Mouse (Mus musculus): ENCODE measurements at regions not wholly inside any gene's neighbourhood (a gene's known extent, or its start where the extent isn't known, plus 50 kb on each side); places are given as distances from the start of the nearest gene placed in this dataset.

GRCm38 (mm10) chr14:58543140-58543767 is 472.9 kb downstream of the Fgf9 start:
- WGBS (ENCODE audit: insufficient replicate concordance), result 69% methylated on average over 10 of the region's 10 CpGs
- no peak for ATAC-seq (ENCODE audit: insufficient read depth)

DNA sequence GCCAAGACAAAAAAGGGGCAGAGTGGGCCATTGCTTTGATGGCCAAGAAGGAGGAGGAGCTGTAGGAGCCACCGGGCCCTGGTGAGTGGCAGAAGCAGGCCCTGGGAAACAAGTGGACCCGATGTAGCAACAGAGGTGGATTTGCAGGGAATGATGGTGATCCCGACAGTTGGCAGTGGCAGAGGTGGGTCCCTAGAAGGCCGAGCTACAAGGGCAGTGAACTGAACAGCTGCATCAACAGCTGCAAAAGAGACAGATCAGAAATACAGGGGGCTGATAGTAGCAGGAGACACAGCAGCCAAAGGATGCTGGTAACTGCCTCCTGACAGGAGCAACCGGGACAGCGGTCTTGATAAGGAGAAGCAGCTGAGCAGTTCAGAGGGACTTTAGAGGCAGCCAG is 467.8 kb downstream of the Fgf9 start:
- TF ChIP-seq CTCF (IDR thresholded peaks at IDR 0.05; ENCODE audit: low read depth) (no peak), EP300 (IDR thresholded peaks at IDR 0.05; ENCODE audit: low read depth) (no peak)
- Histone ChIP-seq H3K27me3 (ENCODE audit: control insufficient read depth, insufficient read depth, low read length) (no peaks in the 10 kb centered on the region), H3K4me1 (replicated peaks; ENCODE audit: control insufficient read depth in 2 of 2, insufficient read depth in 2 of 2, low read length in 1 of 2) (no peaks in the 10 kb centered on the region), H3K9me3 (ENCODE audit: control insufficient read depth, low read length) (no peaks in the 10 kb centered on the region), H3K9ac (replicated peaks) (no peak overlapping the region), H3K36me3 (replicated peaks; ENCODE audit: control insufficient read depth, insufficient read depth, low read depth) (no peaks in the 10 kb centered on the region), H3K27ac (no peak overlapping the region), H3K4me3 (ENCODE audit: insufficient read depth in 1 of 2, low read depth in 2 of 2, low read length in 2 of 2) (no peak overlapping the region), H3K4me2 (ENCODE audit: low read depth) (no peak overlapping the region)
- DNase-seq (ENCODE audit: low read depth in 3 of 3, low spot score in 3 of 3), result no peak
- no peak for ATAC-seq (ENCODE audit: insufficient read depth)
- 55% methylated on average over 6 of the region's 6 CpGs for WGBS (ENCODE audit: insufficient replicate concordance)

More at GRCm38 (mm10) chr14:58543140-58543767, 472.9 kb downstream of the Fgf9 start:
- H3K9me3 ChIP-seq (ENCODE audit: control insufficient read depth, low read length), result no peaks in the 10 kb centered on the region
- H3K4me1 ChIP-seq (replicated peaks; ENCODE audit: control insufficient read depth in 2 of 2, insufficient read depth in 2 of 2, low read length in 1 of 2), result no peaks in the 10 kb centered on the region
- H3K4me3 ChIP-seq (ENCODE audit: insufficient read depth in 1 of 2, low read depth in 2 of 2, low read length in 2 of 2), result no peak overlapping the region
- H3K27me3 ChIP-seq (ENCODE audit: control insufficient read depth, insufficient read depth, low read length), result no peaks in the 10 kb centered on the region
- no peak overlapping the region for H3K4me2 ChIP-seq (ENCODE audit: low read depth)
- no peaks in the 10 kb centered on the region for H3K36me3 ChIP-seq (replicated peaks; ENCODE audit: control insufficient read depth, insufficient read depth, low read depth)
- no peak for TF ChIP-seq CTCF (IDR thresholded peaks at IDR 0.05; ENCODE audit: low read depth)
- no peak for TF ChIP-seq EP300 (IDR thresholded peaks at IDR 0.05; ENCODE audit: low read depth)
- no peak for DNase-seq (ENCODE audit: low read depth in 3 of 3, low spot score in 3 of 3)
- no peak overlapping the region for H3K27ac ChIP-seq
- no peak overlapping the region for H3K9ac ChIP-seq (replicated peaks)

GRCm38 (mm10) chr14:58520976-58521549 is 450.7 kb downstream of the Fgf9 start:
- Histone ChIP-seq H3K27me3 (ENCODE audit: control insufficient read depth, insufficient read depth, low read length) (no peaks in the 10 kb centered on the region), H3K9me3 (ENCODE audit: control insufficient read depth, low read length) (no peaks in the 10 kb centered on the region), H3K9ac (replicated peaks) (no peak overlapping the region), H3K4me2 (ENCODE audit: low read depth) (no peak overlapping the region), H3K27ac (no peak overlapping the region), H3K36me3 (replicated peaks; ENCODE audit: control insufficient read depth, insufficient read depth, low read depth) (no peaks in the 10 kb centered on the region), H3K4me3 (ENCODE audit: insufficient read depth in 1 of 2, low read depth in 2 of 2, low read length in 2 of 2) (no peak overlapping the region), H3K4me1 (replicated peaks; ENCODE audit: control insufficient read depth in 2 of 2, insufficient read depth in 2 of 2, low read length in 1 of 2) (no peaks in the 10 kb centered on the region)
- no peak for ATAC-seq (ENCODE audit: insufficient read depth)
- TF ChIP-seq CTCF (IDR thresholded peaks at IDR 0.05; ENCODE audit: low read depth) (no peak), EP300 (IDR thresholded peaks at IDR 0.05; ENCODE audit: low read depth) (no peak)
- no peak for DNase-seq (ENCODE audit: low read depth in 3 of 3, low spot score in 3 of 3)
- WGBS (ENCODE audit: insufficient replicate concordance), result 37% methylated on average over 5 of the region's 5 CpGs

- DNase-seq (ENCODE audit: low read depth in 3 of 3, low spot score in 3 of 3) (no peak), ATAC-seq (ENCODE audit: insufficient read depth) (no peak)
- H3K9me3 ChIP-seq (ENCODE audit: control insufficient read depth, low read length), result no peaks in the 10 kb centered on the region
- 46% methylated on average over 5 of the region's 5 CpGs for WGBS (ENCODE audit: insufficient replicate concordance)
- no peaks in the 10 kb centered on the region for H3K4me1 ChIP-seq (replicated peaks; ENCODE audit: control insufficient read depth in 2 of 2, insufficient read depth in 2 of 2, low read length in 1 of 2)
- no peak overlapping the region for H3K4me3 ChIP-seq (ENCODE audit: insufficient read depth in 1 of 2, low read depth in 2 of 2, low read length in 2 of 2)
- H3K36me3 ChIP-seq (replicated peaks; ENCODE audit: control insufficient read depth, insufficient read depth, low read depth), result no peaks in the 10 kb centered on the region
- H3K4me2 ChIP-seq (ENCODE audit: low read depth), result no peak overlapping the region
- no peak overlapping the region for H3K27ac ChIP-seq
- H3K27me3 ChIP-seq (ENCODE audit: control insufficient read depth, insufficient read depth, low read length), result no peaks in the 10 kb centered on the region
- no peak overlapping the region for H3K9ac ChIP-seq (replicated peaks)
- no peak for TF ChIP-seq CTCF (IDR thresholded peaks at IDR 0.05; ENCODE audit: low read depth)
- no peak for TF ChIP-seq EP300 (IDR thresholded peaks at IDR 0.05; ENCODE audit: low read depth)
Measured at GRCm38 (mm10) chr14:58520384-58520783, 450.0 kb downstream of the Fgf9 start.

- H3K27ac ChIP-seq, result no peak overlapping the region
- no peak for ATAC-seq (ENCODE audit: insufficient read depth)
- no peak overlapping the region for H3K4me3 ChIP-seq (ENCODE audit: insufficient read depth in 1 of 2, low read depth in 2 of 2, low read length in 2 of 2)
- no peak overlapping the region for H3K4me2 ChIP-seq (ENCODE audit: low read depth)
- TF ChIP-seq EP300 (IDR thresholded peaks at IDR 0.05; ENCODE audit: low read depth), result no peak
- TF ChIP-seq CTCF (IDR thresholded peaks at IDR 0.05; ENCODE audit: low read depth), result no peak
- no peaks in the 10 kb centered on the region for H3K36me3 ChIP-seq (replicated peaks; ENCODE audit: control insufficient read depth, insufficient read depth, low read depth)
- no peaks in the 10 kb centered on the region for H3K27me3 ChIP-seq (ENCODE audit: control insufficient read depth, insufficient read depth, low read length)
- no peaks in the 10 kb centered on the region for H3K4me1 ChIP-seq (replicated peaks; ENCODE audit: control insufficient read depth in 2 of 2, insufficient read depth in 2 of 2, low read length in 1 of 2)
- no peaks in the 10 kb centered on the region for H3K9me3 ChIP-seq (ENCODE audit: control insufficient read depth, low read length)
- WGBS (ENCODE audit: insufficient replicate concordance), result 45% methylated on average over 1 of the region's 1 CpGs
- H3K9ac ChIP-seq (replicated peaks), result no peak overlapping the region
- DNase-seq (ENCODE audit: low read depth in 3 of 3, low spot score in 3 of 3), result no peak
Measured at GRCm38 (mm10) chr14:58519086-58519485, 448.7 kb downstream of the Fgf9 start.
